Mouse (Mus musculus): ENCODE measurements around the gene Aspscr1. TPM values are rescaled to one million over a fixed set of nuclear protein-coding genes. Genes with fewer than 3 reads are reported as not detected.

The Aspscr1 gene
- 170 and 183 TPM in 2 replicates for polyA plus RNA-seq (2012; rRNA removed)

DNA sequence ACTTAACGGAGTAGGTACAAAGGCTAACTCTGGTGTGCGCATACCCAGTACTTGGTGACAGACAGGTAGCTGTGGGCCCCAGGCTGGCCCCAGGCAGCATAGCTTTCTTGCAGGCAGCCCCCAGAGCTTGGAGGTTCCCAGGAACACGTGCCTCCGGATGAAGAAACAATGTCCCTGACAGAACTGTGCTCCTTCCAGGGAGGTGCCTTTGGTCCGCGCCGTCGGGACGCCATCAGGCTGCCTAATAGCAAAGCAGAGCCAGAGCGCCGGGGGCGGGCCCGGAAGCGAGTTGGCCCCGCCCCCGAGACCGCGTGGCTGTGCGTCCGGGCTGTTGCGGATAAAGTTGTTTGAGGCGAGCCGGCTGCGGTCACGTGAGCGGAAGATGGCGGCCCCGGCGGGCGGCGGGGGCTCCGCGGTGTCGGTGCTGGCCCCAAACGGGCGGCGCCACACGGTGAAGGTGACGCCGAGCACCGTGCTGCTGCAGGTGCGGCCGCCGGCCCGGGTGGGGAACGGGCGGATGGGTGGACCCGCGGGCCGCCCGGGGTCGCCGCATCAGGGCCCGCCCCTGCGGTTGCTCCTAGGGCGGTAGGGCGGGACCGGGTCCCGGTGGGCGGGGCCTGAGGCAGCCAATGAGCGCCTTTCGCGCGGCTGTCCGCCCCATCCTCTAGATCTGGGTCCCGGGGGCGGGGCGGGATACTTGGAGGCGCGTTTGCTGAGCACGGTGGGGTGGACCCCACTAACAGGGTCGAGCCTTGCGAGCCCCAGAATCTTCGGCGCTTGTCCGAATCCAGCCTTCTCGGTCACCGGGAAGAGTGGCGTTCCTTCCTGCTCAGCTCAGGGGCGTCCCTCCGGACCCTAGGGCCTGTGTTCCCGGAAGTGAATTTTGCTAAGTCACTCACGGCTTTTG is at the start of gene Aspscr1:
Gene Aspscr1, plus strand, starts transcription at position 287 of the 907 bp plus-strand sequence.
- TF ChIP-seq POLR2A (IDR thresholded peaks at IDR 0.05; ENCODE audit: control insufficient read depth, extremely low read depth, insufficient read depth, low read length, poor library complexity) (peak; percentile 43; the same call in 1 of the 2 replicates), CTCF (IDR thresholded peaks at IDR 0.05; ENCODE audit: borderline replicate concordance, control insufficient read depth, extremely low read depth, insufficient read depth, low read length, poor library complexity) (0 out of 2 replicates have a peak, but pooled peaks have one; percentile 15)
- Histone ChIP-seq H3K4me1 (replicated peaks; ENCODE audit: control insufficient read depth, insufficient read depth, low read length) (peaks cover 17% of the 10 kb centered on the region), H3K4me3 (ENCODE audit: control insufficient read depth, insufficient read depth, low read length) (peak within 1 kb of the TSS; percentile 80), H3K36me3 (ENCODE audit: control insufficient read depth, insufficient read depth, low read length) (no peaks in the 10 kb centered on the region), H3K27ac (ENCODE audit: control insufficient read depth, insufficient read depth, low read length) (peak within 1 kb of the TSS; percentile 4; the same call in 1 of the 2 replicates), H3K27me3 (ENCODE audit: control insufficient read depth, insufficient read depth, low read length) (no peaks in the 10 kb centered on the region)
- peak; percentile 98 for DNase-seq
- WGBS = 2% methylated on average over 83 of the region's 83 CpGs

DNA sequence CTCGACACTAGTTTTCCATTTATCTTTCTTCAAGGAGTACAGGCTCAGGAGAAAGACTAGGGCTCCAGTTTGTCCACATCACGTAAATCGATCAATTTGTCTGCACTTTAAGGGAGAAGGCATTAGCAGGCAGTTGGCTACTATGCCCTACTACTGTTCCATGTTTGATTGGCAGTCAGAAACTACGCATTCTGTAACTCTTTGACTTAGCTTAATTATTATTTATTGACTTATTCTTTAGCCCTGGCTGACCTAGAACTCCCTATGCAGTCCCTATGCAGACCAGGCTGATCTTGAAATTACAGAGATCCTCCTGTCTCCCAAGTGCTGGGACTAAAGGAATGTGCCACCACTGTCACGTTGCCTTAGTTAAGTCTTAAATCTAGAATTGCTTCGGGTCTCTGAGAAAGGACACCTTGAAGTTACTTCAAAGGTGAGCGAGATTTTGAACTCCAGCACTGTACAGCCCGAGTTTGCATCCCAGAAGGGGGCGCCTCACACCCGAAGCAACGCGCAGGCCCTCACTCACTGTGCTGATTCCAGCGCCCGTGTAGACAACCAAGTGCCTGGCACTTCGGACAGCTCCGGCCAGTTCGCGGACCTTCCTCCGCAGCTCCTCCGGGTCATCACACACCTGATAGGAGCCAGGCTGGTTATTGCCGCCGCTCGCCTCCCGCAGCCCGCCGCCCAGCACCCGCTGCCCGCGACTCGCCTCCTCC is 48.7 kb upstream of the Aspscr1 start:
- H3K27ac ChIP-seq (ENCODE audit: control insufficient read depth, insufficient read depth, low read length) = 0 out of 2 replicates have a peak overlapping the region, but pooled peaks have one; percentile 17
- H3K4me1 ChIP-seq (replicated peaks; ENCODE audit: control insufficient read depth, insufficient read depth, low read length) = peaks cover 40% of the 10 kb centered on the region
- H3K4me3 ChIP-seq (ENCODE audit: control insufficient read depth, insufficient read depth, low read length) = peak overlapping the region; percentile 72
- 13% methylated on average over 30 of the region's 30 CpGs for WGBS
- TF ChIP-seq POLR2A (IDR thresholded peaks at IDR 0.05; ENCODE audit: control insufficient read depth, extremely low read depth, insufficient read depth, low read length, poor library complexity) (no peak), CTCF (IDR thresholded peaks at IDR 0.05; ENCODE audit: borderline replicate concordance, control insufficient read depth, extremely low read depth, insufficient read depth, low read length, poor library complexity) (peak; percentile 75; the same call in 1 of the 2 replicates)
- H3K36me3 ChIP-seq (ENCODE audit: control insufficient read depth, insufficient read depth, low read length) = peaks cover 26% of the 10 kb centered on the region
- DNase-seq = peak; percentile 84
- no peaks in the 10 kb centered on the region for H3K27me3 ChIP-seq (ENCODE audit: control insufficient read depth, insufficient read depth, low read length)

GRCm38 (mm10) chr11:120624680-120625111 is 48.1 kb upstream of the Aspscr1 start:
- DNase-seq = peak; percentile 86
- Histone ChIP-seq H3K4me1 (replicated peaks; ENCODE audit: control insufficient read depth, insufficient read depth, low read length) (peaks cover 45% of the 10 kb centered on the region), H3K36me3 (ENCODE audit: control insufficient read depth, insufficient read depth, low read length) (peaks cover 26% of the 10 kb centered on the region), H3K27me3 (ENCODE audit: control insufficient read depth, insufficient read depth, low read length) (no peaks in the 10 kb centered on the region), H3K27ac (ENCODE audit: control insufficient read depth, insufficient read depth, low read length) (peak overlapping the region; percentile 49; the same call in 1 of the 2 replicates), H3K4me3 (ENCODE audit: control insufficient read depth, insufficient read depth, low read length) (peak overlapping the region; percentile 72)
- under 1% methylated on average over 53 of the region's 53 CpGs for WGBS
- peak; percentile 89 for TF ChIP-seq POLR2A (IDR thresholded peaks at IDR 0.05; ENCODE audit: control insufficient read depth, extremely low read depth, insufficient read depth, low read length, poor library complexity)
- TF ChIP-seq CTCF (IDR thresholded peaks at IDR 0.05; ENCODE audit: borderline replicate concordance, control insufficient read depth, extremely low read depth, insufficient read depth, low read length, poor library complexity) = 0 out of 2 replicates have a peak, but pooled peaks have one; percentile 10

- WGBS = 13% methylated on average over 5 of the region's 5 CpGs
- Histone ChIP-seq H3K27me3 (ENCODE audit: control insufficient read depth, insufficient read depth, low read length) (no peaks in the 10 kb centered on the region), H3K4me3 (ENCODE audit: control insufficient read depth, insufficient read depth, low read length) (peak within 1 kb of the TSS; percentile 72), H3K4me1 (replicated peaks; ENCODE audit: control insufficient read depth, insufficient read depth, low read length) (peaks cover 50% of the 10 kb centered on the region), H3K27ac (ENCODE audit: control insufficient read depth, insufficient read depth, low read length) (peak within 1 kb of the TSS; percentile 49; the same call in 1 of the 2 replicates), H3K36me3 (ENCODE audit: control insufficient read depth, insufficient read depth, low read length) (peaks cover 22% of the 10 kb centered on the region)
- TF ChIP-seq CTCF (IDR thresholded peaks at IDR 0.05; ENCODE audit: borderline replicate concordance, control insufficient read depth, extremely low read depth, insufficient read depth, low read length, poor library complexity) = no peak
- TF ChIP-seq POLR2A (IDR thresholded peaks at IDR 0.05; ENCODE audit: control insufficient read depth, extremely low read depth, insufficient read depth, low read length, poor library complexity) = no peak; the same call in 1 of the 2 replicates
- DNase-seq = no peak
Measured at GRCm38 (mm10) chr11:120625152-120625775, 47.5 kb upstream of the Aspscr1 start, which contains the start of gene Sirt7. Sirt7 (minus strand) TSS chr11:120625240.

- peaks cover 12% of the 10 kb centered on the region for H3K36me3 ChIP-seq (ENCODE audit: control insufficient read depth, insufficient read depth, low read length)
- WGBS = 81% methylated on average over 11 of the region's 11 CpGs
- peaks cover 64% of the 10 kb centered on the region for H3K4me1 ChIP-seq (replicated peaks; ENCODE audit: control insufficient read depth, insufficient read depth, low read length)
- TF ChIP-seq CTCF (IDR thresholded peaks at IDR 0.05; ENCODE audit: borderline replicate concordance, control insufficient read depth, extremely low read depth, insufficient read depth, low read length, poor library complexity) (no peak), POLR2A (IDR thresholded peaks at IDR 0.05; ENCODE audit: control insufficient read depth, extremely low read depth, insufficient read depth, low read length, poor library complexity) (no peak)
- peak overlapping the region; percentile 41; the same call in 1 of the 2 replicates for H3K4me3 ChIP-seq (ENCODE audit: control insufficient read depth, insufficient read depth, low read length)
- H3K27me3 ChIP-seq (ENCODE audit: control insufficient read depth, insufficient read depth, low read length) = no peaks in the 10 kb centered on the region
- DNase-seq = no peak
- no peak overlapping the region; the same call in 1 of the 2 replicates for H3K27ac ChIP-seq (ENCODE audit: control insufficient read depth, insufficient read depth, low read length)
Measured at GRCm38 (mm10) chr11:120626785-120627467, 45.8 kb upstream of the Aspscr1 start.

Data from thymus, adult 2 months (tissue).